Mouse (Mus musculus) frontal cortex, postnatal 14 days (tissue): Measurements from ENCODE around the gene Plce1.

Experiments used
- DNase-seq, 2 experiments: peaks; one replicate each; pipeline ENCODE4 v3.0.0; 2022; ENCODE audit warnings: low spot score in 2 of 2

Plce1 gene

GRCm38 (mm10) chr19:38480731-38481621 lies at the start of gene Plce1:
Gene Plce1 (plus strand): TSS chr19:38481109.
- DNase-seq = no peak

GRCm38 (mm10) chr19:38431326-38431725 lies 49.6 kb upstream of the Plce1 start:
- no peak for DNase-seq

GRCm38 (mm10) chr19:38432021-38432420 lies 48.9 kb upstream of the Plce1 start:
- DNase-seq = no peak

GRCm38 (mm10) chr19:38433381-38433780 lies 47.5 kb upstream of the Plce1 start:
- DNase-seq = no peak

GRCm38 (mm10) chr19:38435221-38435620 lies 45.7 kb upstream of the Plce1 start:
- DNase-seq = no peak

- DNase-seq = no peak
Measured at GRCm38 (mm10) chr19:38441860-38442259, 39.0 kb upstream of the Plce1 start.

- no peak for DNase-seq
Measured at GRCm38 (mm10) chr19:38445758-38446157, 35.2 kb upstream of the Plce1 start.

GRCm38 (mm10) chr19:38455228-38455627 lies 25.7 kb upstream of the Plce1 start:
- DNase-seq = no peak

GRCm38 (mm10) chr19:38458996-38459395 lies 21.9 kb upstream of the Plce1 start:
- DNase-seq = no peak

- no peak for DNase-seq
Measured at GRCm38 (mm10) chr19:38460696-38461095, 20.2 kb upstream of the Plce1 start.

GRCm38 (mm10) chr19:38470257-38470893 lies 10.5 kb upstream of the Plce1 start:
- no peak for DNase-seq

GRCm38 (mm10) chr19:38475394-38475793 lies 5.5 kb upstream of the Plce1 start:
- no peak for DNase-seq

GRCm38 (mm10) chr19:38478286-38478685 lies 2.6 kb upstream of the Plce1 start:
- no peak for DNase-seq

- no peak for DNase-seq
Measured at GRCm38 (mm10) chr19:38478948-38479347, 2.0 kb upstream of the Plce1 start.

GRCm38 (mm10) chr19:38479473-38479872 lies 1.4 kb upstream of the Plce1 start:
- no peak for DNase-seq

- DNase-seq = no peak
Measured at GRCm38 (mm10) chr19:38480156-38480720, 671 bp upstream of the Plce1 start.

GRCm38 (mm10) chr19:38481906-38482305 lies 997 bp downstream of the Plce1 start:
- no peak for DNase-seq

GRCm38 (mm10) chr19:38482406-38483181 lies 1.7 kb downstream of the Plce1 start:
- DNase-seq = no peak

GRCm38 (mm10) chr19:38485779-38486555 lies 5.1 kb downstream of the Plce1 start:
- DNase-seq = no peak

- no peak for DNase-seq
Measured at GRCm38 (mm10) chr19:38487501-38487900, 6.6 kb downstream of the Plce1 start.
